Mouse (Mus musculus): ENCODE results near the gene Sipa1l2.

The Sipa1l2 gene

GRCm38 (mm10) chr8:125513935-125514334, 55.7 kb downstream of the Sipa1l2 start:
- no peak for DNase-seq (ENCODE audit: low spot score in 2 of 2)

- no peak for DNase-seq (ENCODE audit: low spot score in 2 of 2)
These were observed 56.3 kb downstream of the Sipa1l2 start for GRCm38 (mm10) chr8:125513242-125513866.

GRCm38 (mm10) chr8:125512561-125512960, 57.0 kb downstream of the Sipa1l2 start:
- DNase-seq (ENCODE audit: low spot score in 2 of 2) = no peak

GRCm38 (mm10) chr8:125510861-125511668, 58.5 kb downstream of the Sipa1l2 start:
- DNase-seq (ENCODE audit: low spot score in 2 of 2) = no peak

- no peak for DNase-seq (ENCODE audit: low spot score in 2 of 2)
These were observed 59.8 kb downstream of the Sipa1l2 start for GRCm38 (mm10) chr8:125509776-125510175.

- DNase-seq (ENCODE audit: low spot score in 2 of 2) = no peak
These were observed 60.4 kb downstream of the Sipa1l2 start for GRCm38 (mm10) chr8:125509175-125509574.

GRCm38 (mm10) chr8:125507291-125507690, 62.3 kb downstream of the Sipa1l2 start:
- no peak for DNase-seq (ENCODE audit: low spot score in 2 of 2)

- DNase-seq (ENCODE audit: low spot score in 2 of 2) = no peak
These were observed 64.9 kb downstream of the Sipa1l2 start for GRCm38 (mm10) chr8:125504605-125505257.

- DNase-seq (ENCODE audit: low spot score in 2 of 2) = no peak
These were observed 65.8 kb downstream of the Sipa1l2 start for GRCm38 (mm10) chr8:125503808-125504207.

GRCm38 (mm10) chr8:125502828-125503227, 66.8 kb downstream of the Sipa1l2 start:
- no peak for DNase-seq (ENCODE audit: low spot score in 2 of 2)

- DNase-seq (ENCODE audit: low spot score in 2 of 2) = no peak
These were observed 69.6 kb downstream of the Sipa1l2 start for GRCm38 (mm10) chr8:125500005-125500404.

- no peak for DNase-seq (ENCODE audit: low spot score in 2 of 2)
These were observed 71.1 kb downstream of the Sipa1l2 start for GRCm38 (mm10) chr8:125498508-125498907.

GRCm38 (mm10) chr8:125495545-125495944, 74.1 kb downstream of the Sipa1l2 start:
- DNase-seq (ENCODE audit: low spot score in 2 of 2) = no peak

GRCm38 (mm10) chr8:125493254-125493815, 76.3 kb downstream of the Sipa1l2 start:
- no peak for DNase-seq (ENCODE audit: low spot score in 2 of 2)

- no peak for DNase-seq (ENCODE audit: low spot score in 2 of 2)
These were observed 77.2 kb downstream of the Sipa1l2 start for GRCm38 (mm10) chr8:125492416-125492815.

GRCm38 (mm10) chr8:125488747-125489146, 80.9 kb downstream of the Sipa1l2 start:
- DNase-seq (ENCODE audit: low spot score in 2 of 2) = no peak

GRCm38 (mm10) chr8:125485715-125486114, 83.9 kb downstream of the Sipa1l2 start:
- no peak for DNase-seq (ENCODE audit: low spot score in 2 of 2)

- DNase-seq (ENCODE audit: low spot score in 2 of 2) = no peak
These were observed 84.9 kb downstream of the Sipa1l2 start for GRCm38 (mm10) chr8:125484530-125485196.

GRCm38 (mm10) chr8:125482491-125483096, 87.0 kb downstream of the Sipa1l2 start:
- DNase-seq (ENCODE audit: low spot score in 2 of 2) = no peak

- DNase-seq (ENCODE audit: low spot score in 2 of 2) = no peak
These were observed 94.7 kb downstream of the Sipa1l2 start for GRCm38 (mm10) chr8:125474876-125475275.

GRCm38 (mm10) chr8:125471374-125471773, 98.2 kb downstream of the Sipa1l2 start:
- no peak for DNase-seq (ENCODE audit: low spot score in 2 of 2)

Measured in spleen, postnatal 14 days (tissue).